Mouse (Mus musculus): ENCODE data around the gene Clec4f.
"Not testable (repeated sequence)": the region's sequence is repeated elsewhere in the genome, so short reads cannot be mapped to it uniquely, and the experiment has no call there.

Gene Clec4f

GRCm38 (mm10) chr6:83656087-83656486 lies at the start of gene Clec4f:
Clec4f (minus strand) TSS chr6:83656187.
- DNase-seq = no peak

DNA sequence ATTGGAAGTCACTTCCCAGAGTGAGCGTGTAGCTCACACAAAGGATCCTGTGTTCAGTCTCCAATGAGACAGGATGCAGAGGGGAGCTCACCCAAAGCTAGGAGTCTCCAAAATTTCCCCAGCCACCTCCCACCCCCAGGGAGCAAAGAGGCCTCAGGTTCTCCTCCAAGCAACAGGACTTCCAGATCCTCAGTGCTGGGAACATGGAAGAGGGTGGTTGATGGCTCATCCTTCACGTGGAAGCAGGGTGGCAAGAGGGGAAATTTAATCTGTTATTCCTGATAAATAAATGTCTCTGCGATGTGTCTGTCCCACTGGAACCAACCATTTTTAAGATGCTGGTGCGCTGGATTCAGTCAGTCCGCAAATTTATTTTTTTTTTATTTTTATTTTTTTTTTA lies 48.7 kb upstream of the Clec4f start:
- no peak for DNase-seq

GRCm38 (mm10) chr6:83704294-83704693 lies 48.3 kb upstream of the Clec4f start:
- DNase-seq = no peak

GRCm38 (mm10) chr6:83703722-83704078 lies 47.7 kb upstream of the Clec4f start:
- no peak for DNase-seq

DNA sequence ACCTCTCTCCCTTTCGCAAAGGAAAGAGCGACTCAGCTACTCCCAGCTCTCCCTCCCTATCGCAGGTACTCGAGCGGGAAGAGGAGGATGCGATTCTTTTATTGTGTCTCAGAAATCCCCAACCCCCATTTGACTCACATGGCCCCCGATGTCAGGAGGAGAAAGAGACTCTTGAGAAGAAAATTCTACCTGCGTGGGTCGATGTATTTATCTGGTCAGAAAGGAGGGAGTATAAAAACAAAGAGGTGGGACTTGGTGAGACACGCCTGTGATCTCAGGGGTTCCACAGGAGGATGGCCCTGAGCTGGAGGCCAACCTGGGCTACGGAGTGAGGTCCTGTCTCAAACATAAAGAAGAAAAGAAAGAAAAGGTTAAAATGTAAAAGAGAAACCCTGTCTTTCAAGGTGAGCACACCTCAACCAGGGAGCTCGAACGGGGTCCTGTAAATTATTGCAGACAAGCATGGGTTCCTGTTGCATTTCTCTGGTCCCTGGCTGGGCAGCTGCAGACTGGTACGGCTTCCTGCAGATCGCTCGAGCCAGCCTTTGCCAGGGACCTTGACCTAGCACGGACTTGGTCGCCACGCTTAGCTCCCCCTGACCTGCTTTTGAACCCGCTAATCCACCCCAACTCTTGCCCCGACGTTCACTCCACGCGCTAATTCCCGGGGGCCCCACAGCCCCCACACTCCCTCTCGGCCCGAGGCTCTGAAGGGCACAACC lies 47.2 kb upstream of the Clec4f start:
- no peak for DNase-seq

- peak in 1 of 2 experiments; percentile 20 for DNase-seq
Measured at GRCm38 (mm10) chr6:83702146-83702999, 46.4 kb upstream of the Clec4f start.

- DNase-seq = peak in 1 of 2 experiments; percentile 10
Measured at GRCm38 (mm10) chr6:83701001-83701400, 45.0 kb upstream of the Clec4f start.

GRCm38 (mm10) chr6:83699971-83700370 lies 44.0 kb upstream of the Clec4f start:
- no peak for DNase-seq

DNA sequence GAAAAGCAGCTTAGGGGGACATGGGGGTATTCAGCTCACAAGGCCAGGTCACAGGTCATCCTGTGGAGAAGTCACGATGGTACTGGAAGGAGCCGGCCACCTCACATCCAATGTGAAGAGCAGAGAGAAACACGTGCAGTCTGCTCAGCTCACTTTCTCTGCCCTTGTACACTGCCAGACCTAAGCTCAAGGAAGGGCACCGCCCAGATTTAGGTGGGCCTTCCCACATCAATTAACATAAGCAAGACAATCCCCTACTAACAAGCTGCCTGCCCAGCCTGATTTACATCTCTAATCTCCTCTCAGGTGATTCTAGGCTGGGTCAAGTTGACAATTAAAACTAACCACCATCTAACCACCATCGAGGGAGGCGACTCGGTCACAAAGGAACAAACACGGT lies 41.9 kb upstream of the Clec4f start:
- DNase-seq = no peak

GRCm38 (mm10) chr6:83696684-83697083 lies 40.7 kb upstream of the Clec4f start:
- DNase-seq = no peak

DNA sequence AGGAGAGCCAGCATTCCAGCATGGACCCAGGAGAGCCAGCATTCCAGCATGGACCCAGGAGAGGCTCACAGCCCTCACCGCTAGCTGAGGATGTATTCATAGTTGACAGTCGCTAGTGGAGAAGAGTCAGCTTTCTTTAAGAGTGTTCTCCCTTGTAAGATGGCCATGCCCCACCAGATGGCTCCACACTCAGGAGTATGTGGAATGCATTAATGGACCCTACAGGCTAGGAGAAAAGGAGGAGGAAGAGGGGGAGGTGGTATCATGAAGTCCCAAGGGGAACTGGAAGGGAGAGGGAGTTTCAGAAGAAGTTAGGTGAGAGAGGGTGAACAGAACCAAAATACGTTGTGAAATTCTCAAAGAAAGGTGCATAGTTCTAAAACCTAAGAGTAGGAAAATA lies 39.7 kb upstream of the Clec4f start:
- no peak for DNase-seq

- peak; percentile 71 to 76 for DNase-seq
Measured at GRCm38 (mm10) chr6:83693835-83694234, 37.8 kb upstream of the Clec4f start.

DNA sequence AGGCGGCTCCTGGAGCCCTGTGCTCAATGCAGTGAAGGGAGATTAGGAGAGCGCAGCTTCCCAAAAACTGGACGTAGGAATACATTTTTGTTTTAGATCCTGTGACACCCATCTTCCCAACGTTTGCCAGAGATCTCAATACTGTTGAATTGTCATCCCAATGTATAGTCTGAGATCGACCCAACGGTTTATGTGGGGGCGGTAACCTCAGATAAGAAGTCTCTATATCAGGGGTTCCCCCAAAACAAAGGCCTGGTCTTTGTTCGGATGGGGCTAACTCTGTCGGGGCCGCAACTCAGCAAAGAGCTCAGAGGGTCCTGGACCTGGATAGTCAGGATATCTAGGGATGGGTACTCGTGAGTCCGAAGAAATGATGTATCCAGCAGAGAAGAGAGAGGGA lies 37.0 kb upstream of the Clec4f start:
- no peak for DNase-seq

DNA sequence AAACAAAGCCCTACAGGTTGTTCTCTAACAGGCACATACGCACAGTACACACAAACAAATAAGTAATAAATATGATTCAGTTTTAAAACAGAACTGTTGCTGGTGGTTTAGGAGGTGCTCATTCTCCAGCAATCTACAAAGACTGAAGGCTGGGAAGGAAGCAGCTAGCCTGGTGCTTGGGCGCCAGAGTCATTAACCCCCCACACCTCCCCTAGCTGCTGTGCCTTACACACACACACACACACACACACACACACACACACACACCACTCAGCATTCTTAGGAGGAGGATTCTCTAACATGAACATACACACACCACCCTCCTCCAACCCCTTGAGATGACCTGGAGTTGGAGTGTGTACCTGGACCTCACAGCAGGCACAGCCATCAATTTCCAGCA lies 34.9 kb upstream of the Clec4f start:
- DNase-seq = no peak

DNA sequence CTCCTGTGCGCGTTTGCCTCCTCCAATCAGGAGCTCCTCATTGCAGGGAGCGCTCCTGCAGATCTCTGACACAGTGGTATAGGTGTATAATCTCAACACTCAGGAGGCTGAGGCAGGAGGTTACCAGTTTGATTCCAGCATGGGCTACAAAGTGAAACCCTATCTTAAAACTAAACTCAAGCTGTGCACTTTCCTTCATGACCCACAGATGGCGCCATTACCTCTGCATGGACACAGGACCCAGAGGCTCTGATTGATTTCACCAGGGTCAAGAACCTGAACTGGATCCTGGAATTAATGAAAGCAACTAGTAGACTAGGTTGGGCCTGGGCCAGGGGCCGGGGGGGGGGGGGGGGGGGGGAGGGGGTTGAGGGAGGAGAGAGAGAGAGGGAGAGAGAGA lies 34.3 kb upstream of the Clec4f start:
- peak; percentile 57 to 72 for DNase-seq

GRCm38 (mm10) chr6:83689374-83689773 lies 33.4 kb upstream of the Clec4f start:
- DNase-seq = no peak

DNA sequence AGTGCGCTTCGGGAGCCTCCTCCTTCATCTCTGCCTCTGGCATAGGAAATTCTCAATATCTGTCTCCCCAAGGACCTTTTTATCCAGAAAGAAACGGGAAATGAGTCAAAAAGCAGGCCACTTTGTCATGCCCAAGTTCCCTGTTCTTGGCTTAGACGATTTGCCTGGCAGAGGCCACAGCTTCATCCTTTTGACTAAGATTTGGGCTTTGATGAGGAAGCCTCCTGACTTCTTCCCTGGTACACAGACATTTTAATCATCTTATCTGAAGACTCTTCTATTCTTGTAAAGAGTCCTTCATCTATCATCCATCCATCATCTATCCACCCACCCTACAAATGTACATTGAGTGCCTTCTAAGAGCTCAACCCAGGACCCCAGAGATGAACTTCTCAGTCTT lies 21.8 kb upstream of the Clec4f start, which contains the start of gene Cd207:
TSS of gene Cd207 (minus strand) at position 101 of the 400 bp plus-strand sequence.
- no peak for DNase-seq

DNA sequence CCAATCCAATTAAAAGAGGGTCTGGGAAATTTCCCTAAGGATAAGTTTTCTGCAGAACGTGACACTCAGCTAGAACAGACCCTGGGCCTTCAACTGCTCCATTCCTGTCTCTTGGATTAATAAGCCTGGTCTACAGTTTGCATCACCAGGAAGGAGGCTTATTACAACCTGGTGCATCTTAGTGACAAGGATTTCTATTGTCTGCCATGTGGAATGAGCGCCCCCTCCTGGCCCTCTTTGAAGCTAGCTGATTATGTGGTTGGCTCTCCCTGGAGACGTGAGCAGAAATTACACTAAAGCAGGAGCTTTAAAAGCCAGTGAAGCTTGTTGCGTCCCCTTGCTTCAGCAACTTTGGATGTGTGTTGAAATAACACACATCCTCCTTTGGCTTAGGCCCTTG lies 17.4 kb upstream of the Clec4f start:
- peak; percentile 79 to 88 for DNase-seq

GRCm38 (mm10) chr6:83665009-83665408 lies 9.0 kb upstream of the Clec4f start:
- no peak for DNase-seq

GRCm38 (mm10) chr6:83660821-83661220 lies 4.8 kb upstream of the Clec4f start:
- DNase-seq = no peak

GRCm38 (mm10) chr6:83646715-83647114 lies 9.3 kb downstream of the Clec4f start:
- DNase-seq = no peak

DNA sequence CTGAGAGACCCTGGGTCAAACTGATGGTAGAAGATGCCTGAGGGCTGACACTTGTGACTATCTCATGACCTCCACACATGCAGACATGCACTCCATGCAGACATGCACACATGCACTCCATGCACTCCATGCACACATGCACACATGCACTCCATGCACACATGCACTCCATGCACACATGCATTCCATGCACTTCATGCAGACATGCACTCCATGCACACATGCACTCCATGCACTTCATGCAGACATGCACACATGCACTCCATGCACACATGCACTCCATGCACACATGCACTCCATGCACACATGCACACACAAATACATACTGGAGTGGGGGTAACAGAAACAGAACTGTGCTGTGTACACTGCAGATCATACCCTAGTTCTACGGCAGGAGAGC lies 20.7 kb downstream of the Clec4f start:
- no peak for DNase-seq

DNA sequence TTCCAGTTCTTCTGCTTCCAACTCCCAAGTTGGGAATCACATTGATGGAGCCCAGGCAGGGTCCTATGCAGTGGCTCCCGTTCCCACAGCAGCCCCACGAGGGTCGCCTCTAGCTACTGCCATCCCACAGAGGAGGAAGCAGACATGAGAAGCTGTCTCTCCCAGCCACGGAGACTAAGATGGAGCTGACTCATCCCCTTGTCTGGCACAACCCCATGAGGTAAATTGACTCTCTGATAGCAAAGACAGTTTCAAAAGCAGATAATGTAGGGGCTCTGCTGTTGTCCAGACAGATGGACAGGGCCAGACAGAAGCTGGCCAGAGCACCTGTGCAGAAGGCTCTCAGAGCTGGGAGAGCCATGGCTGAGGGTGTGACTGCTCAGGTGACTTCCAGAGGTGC lies 21.4 kb downstream of the Clec4f start:
- not testable (repeated sequence) for DNase-seq

- not testable (repeated sequence) for DNase-seq
Measured at GRCm38 (mm10) chr6:83634106-83634505, 21.9 kb downstream of the Clec4f start.
